Mouse (Mus musculus) spleen, postnatal 4 days (tissue): ENCODE measurements around the gene Fbxo9.
"Not testable (repeated sequence)": the region's sequence is repeated elsewhere in the genome, so short reads cannot be mapped to it uniquely, and the experiment has no call there.

Experiments used
- DNase-seq, 2 experiments: peaks; one replicate each; pipeline ENCODE4 v3.0.0; 2022; ENCODE audit warnings: low spot score in 2 of 2

Gene Fbxo9

GRCm38 (mm10) chr9:78107912-78108795 is 711 bp downstream of the Fbxo9 start:
- DNase-seq = peak; percentile 85 to 94

- no peak for DNase-seq
Observed at GRCm38 (mm10) chr9:78107582-78107911, 1.3 kb downstream of the Fbxo9 start.

- DNase-seq = peak in 1 of 2 experiments; percentile 33
Observed at GRCm38 (mm10) chr9:78106821-78107220, 2.0 kb downstream of the Fbxo9 start.

GRCm38 (mm10) chr9:78105501-78105932 is 3.3 kb downstream of the Fbxo9 start:
- peak; percentile 41 to 69 for DNase-seq

- DNase-seq = peak in 1 of 2 experiments; percentile 34
Observed at GRCm38 (mm10) chr9:78104973-78105372, 3.9 kb downstream of the Fbxo9 start.

GRCm38 (mm10) chr9:78103965-78104560 is 4.8 kb downstream of the Fbxo9 start:
- DNase-seq = no peak

- no peak for DNase-seq
Observed at GRCm38 (mm10) chr9:78101431-78101830, 7.4 kb downstream of the Fbxo9 start.

GRCm38 (mm10) chr9:78100956-78101355 is 7.9 kb downstream of the Fbxo9 start:
- DNase-seq = no peak

- no peak for DNase-seq
Observed at GRCm38 (mm10) chr9:78096376-78096775, 12.5 kb downstream of the Fbxo9 start.

- no peak for DNase-seq
Observed at GRCm38 (mm10) chr9:78095686-78096085, 13.2 kb downstream of the Fbxo9 start.

GRCm38 (mm10) chr9:78090596-78090995 is 18.3 kb downstream of the Fbxo9 start:
- DNase-seq = no peak

- DNase-seq = no peak
Observed at GRCm38 (mm10) chr9:78089906-78090305, 19.0 kb downstream of the Fbxo9 start.

GRCm38 (mm10) chr9:78088971-78089370 is 19.9 kb downstream of the Fbxo9 start:
- DNase-seq = no peak

- DNase-seq = no peak
Observed at GRCm38 (mm10) chr9:78088521-78088920, 20.3 kb downstream of the Fbxo9 start.

GRCm38 (mm10) chr9:78087751-78088150 is 21.1 kb downstream of the Fbxo9 start:
- DNase-seq = no peak

GRCm38 (mm10) chr9:78085722-78086287 is 23.1 kb downstream of the Fbxo9 start:
- no peak for DNase-seq

GRCm38 (mm10) chr9:78084341-78084740 is 24.5 kb downstream of the Fbxo9 start:
- DNase-seq = no peak

GRCm38 (mm10) chr9:78081835-78082234 is 27.0 kb downstream of the Fbxo9 start:
- no peak for DNase-seq

GRCm38 (mm10) chr9:78078240-78078639 is 30.6 kb downstream of the Fbxo9 start:
- no peak for DNase-seq

- no peak for DNase-seq
Observed at GRCm38 (mm10) chr9:78075256-78075655, 33.6 kb downstream of the Fbxo9 start.

- DNase-seq = no peak
Observed at GRCm38 (mm10) chr9:78073713-78074340, 35.0 kb downstream of the Fbxo9 start.

- not testable (repeated sequence) for DNase-seq
Observed at GRCm38 (mm10) chr9:78073291-78073690, 35.6 kb downstream of the Fbxo9 start.
